Mouse (Mus musculus): Measurements from ENCODE around the gene Cldn14. TPM values are rescaled to one million over a fixed set of nuclear protein-coding genes. Genes with fewer than 3 reads are reported as not detected.

The Cldn14 gene
- polyA plus RNA-seq, 1 experiment: 0.15 TPM

DNA sequence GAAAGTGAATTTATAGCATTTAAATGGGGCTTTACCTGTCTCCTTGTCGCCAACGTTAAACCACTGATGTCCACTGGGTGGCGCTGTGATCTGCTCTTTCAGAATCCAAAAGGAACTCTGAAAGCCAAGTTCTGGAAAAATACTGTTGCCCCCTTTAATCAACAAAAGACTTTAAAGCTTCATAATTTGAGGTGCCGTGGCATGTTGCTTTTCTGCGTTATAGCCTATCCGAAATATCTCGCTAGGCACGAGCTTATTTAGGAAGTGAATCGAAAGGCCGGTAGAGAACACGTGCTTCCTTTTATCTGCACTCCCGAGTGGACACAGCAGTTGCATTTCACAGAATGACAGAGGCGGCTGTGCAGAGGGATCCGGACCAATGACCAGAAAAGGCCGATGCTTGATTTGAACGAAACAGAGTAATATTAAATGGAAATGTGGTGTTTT, 70.2 kb downstream of the Cldn14 start:
- Histone ChIP-seq H3K27ac (ENCODE audit: insufficient read depth, low read depth, low read length) (no peak overlapping the region), H3K4me3 (ENCODE audit: low read depth, low read length) (no peak overlapping the region), H3K4me1 (ENCODE audit: control insufficient read depth, insufficient read depth, insufficient read length, low read length) (peaks cover 3% of the 10 kb centered on the region), H3K36me3 (ENCODE audit: control insufficient read depth, insufficient read depth, low read length) (no peaks in the 10 kb centered on the region), H3K27me3 (ENCODE audit: control insufficient read depth, insufficient read depth, low read length) (no peaks in the 10 kb centered on the region)
- WGBS: 9% methylated on average over 16 of the region's 16 CpGs
- TF ChIP-seq POLR2A (IDR thresholded peaks at IDR 0.05; ENCODE audit: low read depth, low read length) (no peak), CTCF (IDR thresholded peaks at IDR 0.05; ENCODE audit: extremely low read depth, insufficient read length, insufficient replicate concordance, low read depth, low read length) (no peak; the same call in 1 of the 2 replicates)

DNA sequence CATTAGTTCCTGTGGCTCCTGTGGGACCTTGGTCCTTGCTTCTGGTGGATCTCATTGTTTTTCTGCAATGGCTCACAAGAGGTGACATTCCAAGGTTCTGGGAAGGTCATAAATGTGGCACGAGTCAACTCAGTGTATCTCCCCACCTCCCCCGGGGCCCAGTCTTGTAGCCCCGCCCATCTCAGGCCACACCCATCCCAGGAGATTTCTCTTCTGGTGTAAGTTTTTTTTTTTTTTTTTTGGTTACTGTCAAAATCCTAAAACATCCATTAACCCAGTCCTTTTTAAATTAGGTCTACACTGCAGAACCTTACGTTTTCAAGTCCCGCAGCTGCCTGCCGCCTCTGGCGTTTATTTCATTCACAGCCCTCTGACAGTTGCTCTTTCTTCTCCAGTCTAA, 73.6 kb downstream of the Cldn14 start:
- TF ChIP-seq POLR2A (IDR thresholded peaks at IDR 0.05; ENCODE audit: low read depth, low read length): no peak
- TF ChIP-seq CTCF (IDR thresholded peaks at IDR 0.05; ENCODE audit: extremely low read depth, insufficient read length, insufficient replicate concordance, low read depth, low read length): no peak
- peaks cover 11% of the 10 kb centered on the region for H3K4me1 ChIP-seq (ENCODE audit: control insufficient read depth, insufficient read depth, insufficient read length, low read length)
- 30% methylated on average over 7 of the region's 7 CpGs for WGBS
- no peaks in the 10 kb centered on the region for H3K27me3 ChIP-seq (ENCODE audit: control insufficient read depth, insufficient read depth, low read length)
- H3K36me3 ChIP-seq (ENCODE audit: control insufficient read depth, insufficient read depth, low read length): no peaks in the 10 kb centered on the region
- H3K27ac ChIP-seq (ENCODE audit: insufficient read depth, low read depth, low read length): no peak overlapping the region
- no peak overlapping the region for H3K4me3 ChIP-seq (ENCODE audit: low read depth, low read length)

DNA sequence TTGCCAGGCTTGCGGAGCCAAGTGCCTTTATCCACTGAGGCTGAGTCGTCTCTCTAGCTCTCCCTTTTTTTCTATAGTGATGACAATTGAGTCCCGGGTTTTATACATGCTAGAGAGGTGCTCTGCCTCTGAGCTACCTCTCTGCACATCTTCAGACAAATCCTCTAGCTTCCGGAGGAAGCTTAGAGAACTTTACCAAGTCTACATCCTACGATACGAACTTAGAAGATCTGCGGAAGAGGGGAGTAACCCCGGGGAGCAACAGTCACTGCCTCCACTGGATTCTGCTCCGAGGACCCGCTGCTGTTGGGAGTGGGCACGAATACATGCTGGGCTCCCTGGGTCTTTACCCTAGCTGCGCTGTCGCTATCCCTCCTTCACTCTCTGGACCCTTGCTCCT, 74.0 kb downstream of the Cldn14 start:
- no peak overlapping the region for H3K27ac ChIP-seq (ENCODE audit: insufficient read depth, low read depth, low read length)
- no peaks in the 10 kb centered on the region for H3K36me3 ChIP-seq (ENCODE audit: control insufficient read depth, insufficient read depth, low read length)
- H3K4me3 ChIP-seq (ENCODE audit: low read depth, low read length): no peak overlapping the region
- TF ChIP-seq POLR2A (IDR thresholded peaks at IDR 0.05; ENCODE audit: low read depth, low read length) (no peak), CTCF (IDR thresholded peaks at IDR 0.05; ENCODE audit: extremely low read depth, insufficient read length, insufficient replicate concordance, low read depth, low read length) (no peak)
- 41% methylated on average over 13 of the region's 13 CpGs for WGBS
- peaks cover 11% of the 10 kb centered on the region for H3K4me1 ChIP-seq (ENCODE audit: control insufficient read depth, insufficient read depth, insufficient read length, low read length)
- H3K27me3 ChIP-seq (ENCODE audit: control insufficient read depth, insufficient read depth, low read length): no peaks in the 10 kb centered on the region

DNA sequence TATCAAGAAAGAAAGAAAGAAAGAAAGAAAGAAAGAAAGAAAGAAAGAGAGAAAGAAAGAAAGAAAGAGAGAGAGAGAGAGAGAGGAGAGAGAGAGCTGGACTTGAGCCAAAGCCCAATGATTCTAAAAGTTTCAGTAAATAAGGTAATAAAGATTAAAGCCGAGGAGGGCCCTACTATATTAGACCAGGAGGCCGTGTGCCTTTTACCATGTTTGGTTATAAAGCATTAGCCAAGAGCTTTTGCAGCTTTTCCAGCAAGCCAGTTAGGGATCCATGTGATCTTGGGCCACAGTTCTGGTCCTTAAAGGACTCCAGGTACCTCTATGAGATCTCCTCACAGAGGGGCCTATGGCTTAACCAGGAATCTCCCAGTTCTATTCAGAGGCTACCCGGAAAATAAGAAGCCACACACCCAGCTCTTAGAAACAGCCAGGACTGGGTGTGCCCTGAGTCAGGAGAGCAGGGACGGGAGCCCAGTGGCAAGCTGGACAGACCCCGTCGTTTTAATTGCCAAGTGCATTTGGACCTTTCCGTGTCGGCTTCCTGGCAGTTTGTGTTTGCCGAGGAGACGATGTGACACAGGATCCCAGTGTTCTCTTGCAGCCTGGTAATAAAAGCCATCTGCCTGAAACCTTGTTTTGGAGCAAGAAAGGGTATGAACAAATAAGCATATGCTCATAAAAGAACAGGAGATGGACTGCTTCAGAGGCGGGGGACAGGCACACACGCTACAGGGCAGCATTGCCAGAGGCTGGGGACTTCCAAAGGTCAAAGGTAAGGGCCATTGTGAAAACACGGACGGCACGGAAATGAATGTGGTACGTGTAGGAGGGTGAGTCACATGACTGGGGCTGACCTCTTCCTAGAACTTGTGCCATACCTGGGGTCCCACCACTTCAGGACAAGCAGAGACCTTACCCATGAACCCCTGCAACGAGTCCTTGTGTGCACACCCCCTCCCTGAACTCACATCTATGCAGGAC, 76.2 kb downstream of the Cldn14 start:
- H3K27me3 ChIP-seq (ENCODE audit: control insufficient read depth, insufficient read depth, low read length): no peaks in the 10 kb centered on the region
- H3K27ac ChIP-seq (ENCODE audit: insufficient read depth, low read depth, low read length): peak overlapping the region; percentile 65
- H3K4me3 ChIP-seq (ENCODE audit: low read depth, low read length): no peak overlapping the region
- no peaks in the 10 kb centered on the region for H3K36me3 ChIP-seq (ENCODE audit: control insufficient read depth, insufficient read depth, low read length)
- 26% methylated on average over 17 of the region's 17 CpGs for WGBS
- H3K4me1 ChIP-seq (ENCODE audit: control insufficient read depth, insufficient read depth, insufficient read length, low read length): peaks cover 11% of the 10 kb centered on the region
- TF ChIP-seq CTCF (IDR thresholded peaks at IDR 0.05; ENCODE audit: extremely low read depth, insufficient read length, insufficient replicate concordance, low read depth, low read length): no peak
- TF ChIP-seq POLR2A (IDR thresholded peaks at IDR 0.05; ENCODE audit: low read depth, low read length): no peak

DNA sequence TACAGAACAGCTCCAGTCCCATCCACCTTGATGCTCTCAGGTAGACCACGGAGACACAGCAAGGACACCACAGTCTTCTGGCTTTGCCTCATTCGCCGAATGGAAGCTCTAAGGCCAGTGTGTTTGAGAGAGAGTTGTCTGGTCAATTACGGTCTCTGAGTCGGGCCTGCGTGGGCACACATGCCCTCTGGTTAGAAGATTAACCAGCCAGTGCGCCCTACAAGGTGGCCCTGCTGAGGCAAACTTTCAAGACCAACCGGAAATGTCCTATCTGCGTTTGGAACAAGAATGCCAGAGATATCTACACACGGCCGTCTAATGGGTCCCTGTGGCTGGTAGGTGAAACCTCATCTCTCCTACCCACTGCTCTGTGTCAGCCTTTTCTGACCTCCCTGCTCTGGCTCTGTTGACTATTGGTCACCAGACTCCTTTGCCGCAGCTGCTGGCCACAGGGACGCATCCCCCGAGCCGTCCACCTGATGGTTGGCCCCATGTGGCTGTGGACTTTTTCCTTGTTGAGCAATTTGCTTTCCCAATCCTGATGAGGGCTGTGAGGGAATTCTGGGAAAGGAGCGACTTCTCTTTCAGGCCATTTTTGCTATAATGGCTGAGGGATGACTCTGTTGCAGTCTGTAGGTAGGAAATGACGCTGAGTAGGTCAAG, 79.1 kb downstream of the Cldn14 start:
- Histone ChIP-seq H3K4me3 (ENCODE audit: low read depth, low read length) (no peak overlapping the region), H3K27me3 (ENCODE audit: control insufficient read depth, insufficient read depth, low read length) (no peaks in the 10 kb centered on the region), H3K27ac (ENCODE audit: insufficient read depth, low read depth, low read length) (no peak overlapping the region), H3K4me1 (ENCODE audit: control insufficient read depth, insufficient read depth, insufficient read length, low read length) (peaks cover 9% of the 10 kb centered on the region; the same call in 1 of the 2 replicates), H3K36me3 (ENCODE audit: control insufficient read depth, insufficient read depth, low read length) (no peaks in the 10 kb centered on the region)
- TF ChIP-seq CTCF (IDR thresholded peaks at IDR 0.05; ENCODE audit: extremely low read depth, insufficient read length, insufficient replicate concordance, low read depth, low read length) (no peak), POLR2A (IDR thresholded peaks at IDR 0.05; ENCODE audit: low read depth, low read length) (no peak)
- 83% methylated on average over 17 of the region's 17 CpGs for WGBS

DNA sequence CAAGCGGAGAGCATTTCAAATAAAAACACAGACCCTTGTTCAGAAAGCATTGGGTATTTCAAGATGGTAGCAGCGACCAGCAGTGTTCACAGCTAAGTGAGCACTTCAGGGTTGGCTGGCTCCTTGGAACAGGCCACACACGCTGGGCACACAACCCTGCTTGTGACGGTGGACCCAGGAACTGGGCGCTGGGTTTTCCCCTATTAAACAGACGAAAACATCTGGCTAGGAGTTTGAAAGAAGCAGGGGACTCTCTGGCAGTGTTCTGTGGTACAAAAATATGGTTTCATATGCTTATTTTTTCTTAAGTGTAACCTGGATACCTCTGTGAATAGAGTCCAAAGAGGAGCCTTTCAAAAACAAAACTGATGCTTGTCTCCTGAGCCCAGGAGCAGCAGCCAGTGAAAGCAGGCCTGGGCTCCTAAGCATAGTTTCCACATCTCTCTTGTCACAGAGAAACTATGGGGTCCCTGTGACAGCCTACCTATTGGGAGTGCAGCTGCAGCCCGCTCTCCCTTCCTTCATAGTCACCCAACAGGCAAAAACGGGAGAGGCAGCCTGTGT, 82.9 kb downstream of the Cldn14 start:
- H3K36me3 ChIP-seq (ENCODE audit: control insufficient read depth, insufficient read depth, low read length): no peaks in the 10 kb centered on the region
- no peak for TF ChIP-seq POLR2A (IDR thresholded peaks at IDR 0.05; ENCODE audit: low read depth, low read length)
- H3K27me3 ChIP-seq (ENCODE audit: control insufficient read depth, insufficient read depth, low read length): no peaks in the 10 kb centered on the region
- H3K27ac ChIP-seq (ENCODE audit: insufficient read depth, low read depth, low read length): no peak overlapping the region
- 83% methylated on average over 8 of the region's 8 CpGs for WGBS
- H3K4me1 ChIP-seq (ENCODE audit: control insufficient read depth, insufficient read depth, insufficient read length, low read length): 0 out of 2 replicates have a peak, but pooled peaks cover 3% of the 10 kb centered on the region
- no peak overlapping the region for H3K4me3 ChIP-seq (ENCODE audit: low read depth, low read length)

DNA sequence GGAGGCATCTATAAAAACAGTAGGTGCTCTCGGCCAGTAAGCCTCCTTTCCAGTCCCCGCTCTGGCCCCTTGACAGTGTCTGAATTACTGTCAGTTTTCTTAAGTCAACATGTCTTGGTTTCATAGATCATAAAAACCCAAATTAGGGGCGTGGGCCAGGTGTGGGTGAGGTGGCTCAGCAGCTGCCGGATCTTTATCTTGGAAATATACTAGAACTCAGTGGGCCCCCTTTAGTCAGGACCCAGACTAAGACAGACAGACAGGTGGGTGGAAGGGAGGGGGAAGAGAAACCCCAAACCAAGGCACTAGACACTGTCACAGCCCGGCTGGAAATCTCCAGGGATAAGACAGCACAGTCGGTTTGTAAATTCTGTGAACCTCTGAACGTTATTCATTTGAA, 84.8 kb downstream of the Cldn14 start:
- Histone ChIP-seq H3K36me3 (ENCODE audit: control insufficient read depth, insufficient read depth, low read length) (no peaks in the 10 kb centered on the region), H3K4me3 (ENCODE audit: low read depth, low read length) (no peak overlapping the region), H3K27me3 (ENCODE audit: control insufficient read depth, insufficient read depth, low read length) (no peaks in the 10 kb centered on the region), H3K27ac (ENCODE audit: insufficient read depth, low read depth, low read length) (no peak overlapping the region), H3K4me1 (ENCODE audit: control insufficient read depth, insufficient read depth, insufficient read length, low read length) (peaks cover 3% of the 10 kb centered on the region; the same call in 1 of the 2 replicates)
- 27% methylated on average over 7 of the region's 7 CpGs for WGBS
- TF ChIP-seq CTCF (IDR thresholded peaks at IDR 0.05; ENCODE audit: extremely low read depth, insufficient read length, insufficient replicate concordance, low read depth, low read length): no peak
- TF ChIP-seq POLR2A (IDR thresholded peaks at IDR 0.05; ENCODE audit: low read depth, low read length): no peak

Data from small intestine, adult 2 months (tissue).